Mouse (Mus musculus): ENCODE measurements around the gene Foxo4. TPM values are rescaled to one million over a fixed set of nuclear protein-coding genes. Genes with fewer than 3 reads are reported as not detected.

Foxo4 gene
- polyA plus RNA-seq, 1 experiment from 2014 or later: 2.9 TPM

DNA sequence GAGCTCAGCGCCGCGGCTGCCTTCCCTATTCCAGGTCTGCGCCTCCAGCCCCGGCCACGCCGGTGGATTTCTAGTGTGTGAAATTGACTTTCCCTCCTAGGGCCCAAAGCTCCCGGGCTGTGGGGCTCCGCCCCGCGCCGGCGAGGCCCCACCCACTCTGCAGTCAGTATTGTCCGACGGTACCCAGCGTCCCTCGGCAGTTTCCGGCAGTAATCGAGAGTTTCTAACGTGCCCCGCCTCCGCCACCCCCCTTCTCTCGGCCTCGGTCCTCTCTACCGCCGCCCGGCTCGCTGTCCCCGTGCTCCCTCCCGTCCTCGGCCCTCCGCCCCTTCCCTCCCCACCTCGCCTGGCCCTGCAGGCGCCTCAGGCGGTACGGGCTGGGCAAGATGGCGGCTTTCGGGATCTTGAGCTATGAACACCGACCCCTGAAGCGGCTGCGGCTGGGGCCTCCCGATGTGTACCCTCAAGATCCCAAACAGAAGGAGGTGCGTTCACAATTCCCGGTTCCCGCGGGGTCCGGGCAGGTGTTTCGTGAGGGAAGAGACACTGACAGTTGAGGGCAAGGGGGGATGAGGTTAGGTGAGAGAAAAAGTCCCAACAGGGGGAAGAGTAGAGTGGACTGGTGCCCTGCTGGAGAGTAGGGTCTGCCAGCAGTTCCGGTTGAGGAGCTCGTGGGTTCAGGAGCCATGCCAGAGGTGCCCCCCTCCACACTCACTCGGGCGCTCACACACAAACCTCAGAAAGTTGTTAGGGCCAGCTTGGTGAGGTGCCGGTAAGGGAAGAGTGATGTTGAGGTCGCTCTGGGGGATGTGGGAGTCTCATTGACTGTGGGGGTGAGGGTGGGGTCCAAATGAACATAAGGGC is 19.8 kb downstream of the Foxo4 start, which contains the start of gene Med12:
Med12 (plus strand) TSS at position 156 of the 864 bp plus-strand sequence.
- H3K9me3 ChIP-seq (ENCODE audit: low read length): no peaks in the 10 kb centered on the region
- peak; percentile 95 for DNase-seq (ENCODE audit: low spot score)
- peak within 1 kb of the TSS; percentile 58 for H3K4me3 ChIP-seq (ENCODE audit: low read depth, low read length)
- peak within 1 kb of the TSS; percentile 62 for H3K9ac ChIP-seq (replicated peaks; ENCODE audit: low read depth)
- H3K27me3 ChIP-seq (replicated peaks; ENCODE audit: insufficient read depth, low read length): no peaks in the 10 kb centered on the region
- no peak for TF ChIP-seq EP300 (IDR thresholded peaks at IDR 0.05)
- TF ChIP-seq CTCF (IDR thresholded peaks at IDR 0.05): peak; percentile 11; the same call in 1 of the 2 replicates
- H3K4me1 ChIP-seq (ENCODE audit: insufficient read depth, low read depth, low read length): no peaks in the 10 kb centered on the region
- H3K4me2 ChIP-seq (replicated peaks; ENCODE audit: low read depth, low read length): peak within 1 kb of the TSS; percentile 55
- WGBS: 12% methylated on average over 39 of the region's 54 CpGs
- peak; percentile 99 for ATAC-seq
- peak within 1 kb of the TSS; percentile 43; the same call in 1 of the 2 replicates for H3K27ac ChIP-seq (ENCODE audit: low read length)
- peaks cover 6% of the 10 kb centered on the region; the same call in 1 of the 2 replicates for H3K36me3 ChIP-seq (ENCODE audit: insufficient read depth, low read length)

DNA sequence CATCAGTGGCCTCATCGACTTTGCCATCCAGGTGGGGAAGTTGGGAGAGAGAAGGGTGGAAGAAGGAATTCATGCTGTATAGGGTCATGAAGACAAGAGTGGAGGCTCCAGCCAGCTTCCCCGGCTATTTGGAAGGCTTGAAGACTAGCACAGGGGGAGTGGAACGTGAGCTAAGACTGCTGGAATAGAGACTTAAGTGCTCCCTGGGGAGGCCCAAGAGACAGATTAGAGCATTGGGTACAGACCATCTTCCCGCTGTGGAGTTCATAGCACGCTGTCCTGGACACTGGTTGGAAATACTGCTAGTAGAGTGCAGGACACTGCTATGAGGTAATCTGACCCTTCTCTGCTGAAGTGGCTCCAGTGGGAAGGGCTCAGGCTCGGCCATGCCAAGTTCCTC is 28.5 kb downstream of the Foxo4 start:
- H3K27me3 ChIP-seq (replicated peaks; ENCODE audit: insufficient read depth, low read length): no peaks in the 10 kb centered on the region
- no peak overlapping the region for H3K4me3 ChIP-seq (ENCODE audit: low read depth, low read length)
- DNase-seq (ENCODE audit: low spot score) (no peak), ATAC-seq (no peak)
- H3K36me3 ChIP-seq (ENCODE audit: insufficient read depth, low read length): no peaks in the 10 kb centered on the region; the same call in 1 of the 2 replicates
- no peak for TF ChIP-seq CTCF (IDR thresholded peaks at IDR 0.05)
- TF ChIP-seq EP300 (IDR thresholded peaks at IDR 0.05): no peak
- H3K27ac ChIP-seq (ENCODE audit: low read length): no peak overlapping the region
- no peak overlapping the region for H3K4me2 ChIP-seq (replicated peaks; ENCODE audit: low read depth, low read length)
- no peak overlapping the region for H3K9ac ChIP-seq (replicated peaks; ENCODE audit: low read depth)
- no peaks in the 10 kb centered on the region for H3K4me1 ChIP-seq (ENCODE audit: insufficient read depth, low read depth, low read length)
- WGBS: 82% methylated on average over 6 of the region's 6 CpGs
- H3K9me3 ChIP-seq (ENCODE audit: low read length): no peaks in the 10 kb centered on the region

DNA sequence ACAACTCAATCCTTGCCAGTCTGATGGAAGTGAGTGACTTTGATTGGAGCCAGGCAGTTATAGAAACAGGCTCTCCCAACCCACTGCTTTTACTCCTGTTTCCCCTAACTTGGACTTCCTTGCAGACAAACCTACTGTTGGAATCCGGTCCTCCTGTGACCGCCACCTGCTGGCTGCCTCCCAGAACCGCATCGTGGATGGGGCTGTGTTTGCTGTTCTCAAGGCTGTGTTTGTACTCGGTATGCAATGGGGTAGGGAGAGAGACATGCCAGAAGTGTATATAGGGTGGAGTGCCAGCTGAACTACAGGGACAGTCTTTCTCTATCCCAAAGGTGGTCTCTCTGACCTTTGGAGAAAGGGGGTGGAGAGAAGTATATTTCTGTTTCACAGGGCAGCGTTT is 31.2 kb downstream of the Foxo4 start:
- Histone ChIP-seq H3K27me3 (replicated peaks; ENCODE audit: insufficient read depth, low read length) (no peaks in the 10 kb centered on the region), H3K9me3 (ENCODE audit: low read length) (no peaks in the 10 kb centered on the region), H3K4me3 (ENCODE audit: low read depth, low read length) (no peak overlapping the region), H3K4me1 (ENCODE audit: insufficient read depth, low read depth, low read length) (no peaks in the 10 kb centered on the region), H3K4me2 (replicated peaks; ENCODE audit: low read depth, low read length) (no peak overlapping the region), H3K36me3 (ENCODE audit: insufficient read depth, low read length) (peaks cover 4% of the 10 kb centered on the region), H3K9ac (replicated peaks; ENCODE audit: low read depth) (no peak overlapping the region), H3K27ac (ENCODE audit: low read length) (no peak overlapping the region)
- ATAC-seq (peak; percentile 50; the same call in 1 of the 2 replicates), DNase-seq (ENCODE audit: low spot score) (peak; percentile 36)
- 18% methylated on average over 5 of the region's 6 CpGs for WGBS
- TF ChIP-seq EP300 (IDR thresholded peaks at IDR 0.05) (no peak), CTCF (IDR thresholded peaks at IDR 0.05) (peak; percentile 83)

DNA sequence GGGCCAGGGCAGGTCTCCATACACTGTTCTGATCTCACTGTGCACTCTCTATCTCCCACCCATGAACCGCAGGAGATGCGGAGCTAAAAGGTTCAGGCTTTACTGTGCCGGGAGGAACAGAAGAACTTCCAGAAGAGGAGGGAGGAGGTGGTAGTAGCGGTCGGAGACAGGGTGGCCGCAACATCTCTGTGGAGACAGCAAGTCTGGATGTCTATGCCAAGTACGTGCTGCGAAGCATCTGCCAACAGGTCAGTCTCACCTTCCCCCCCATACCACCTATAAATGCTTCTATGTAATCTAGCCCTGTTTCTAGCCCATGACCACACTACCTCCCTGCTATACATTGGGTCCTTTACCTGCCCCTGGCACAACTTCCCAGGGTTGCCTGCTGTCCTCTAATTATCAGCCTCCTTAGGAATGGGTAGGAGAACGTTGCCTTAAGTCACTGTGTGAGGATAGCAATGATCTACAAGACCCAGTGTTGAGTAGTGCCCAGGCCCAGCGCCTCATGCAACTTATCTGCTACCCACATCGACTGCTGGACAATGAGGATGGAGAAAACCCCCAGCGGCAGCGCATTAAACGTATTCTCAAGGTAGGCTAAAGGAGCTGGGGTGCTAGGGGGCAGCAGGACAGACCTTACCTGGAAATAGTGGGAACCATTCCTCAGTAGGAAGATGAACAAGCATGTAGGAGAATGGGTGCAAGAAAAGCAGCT is 31.8 kb downstream of the Foxo4 start:
- Histone ChIP-seq H3K9ac (replicated peaks; ENCODE audit: low read depth) (no peak overlapping the region), H3K36me3 (ENCODE audit: insufficient read depth, low read length) (peaks cover 4% of the 10 kb centered on the region), H3K27ac (ENCODE audit: low read length) (no peak overlapping the region), H3K9me3 (ENCODE audit: low read length) (no peaks in the 10 kb centered on the region), H3K4me3 (ENCODE audit: low read depth, low read length) (no peak overlapping the region), H3K27me3 (replicated peaks; ENCODE audit: insufficient read depth, low read length) (no peaks in the 10 kb centered on the region), H3K4me2 (replicated peaks; ENCODE audit: low read depth, low read length) (no peak overlapping the region), H3K4me1 (ENCODE audit: insufficient read depth, low read depth, low read length) (no peaks in the 10 kb centered on the region)
- DNase-seq (ENCODE audit: low spot score) (no peak), ATAC-seq (no peak)
- TF ChIP-seq EP300 (IDR thresholded peaks at IDR 0.05) (no peak), CTCF (IDR thresholded peaks at IDR 0.05) (no peak)
- 91% methylated on average over 14 of the region's 14 CpGs for WGBS

DNA sequence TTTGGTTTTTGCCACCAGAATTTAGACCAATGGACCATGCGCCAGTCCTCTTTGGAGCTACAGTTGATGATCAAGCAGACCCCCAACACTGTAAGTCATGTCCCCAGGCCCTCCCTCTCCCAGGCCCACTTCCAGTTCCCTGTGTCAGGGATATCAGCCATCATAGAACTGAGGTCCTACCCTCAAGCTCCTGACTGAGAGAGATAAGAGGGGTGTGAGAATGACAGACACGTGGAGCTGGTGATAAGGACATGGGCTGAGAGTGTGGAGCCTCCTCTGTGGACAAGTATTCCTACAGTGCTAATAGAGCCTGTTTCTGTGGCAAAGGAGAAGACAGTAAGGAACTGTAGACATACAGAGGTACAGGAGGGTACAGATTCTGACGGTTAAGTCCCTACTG is 33.2 kb downstream of the Foxo4 start:
- Histone ChIP-seq H3K4me2 (replicated peaks; ENCODE audit: low read depth, low read length) (no peak overlapping the region), H3K4me3 (ENCODE audit: low read depth, low read length) (no peak overlapping the region), H3K36me3 (ENCODE audit: insufficient read depth, low read length) (peaks cover 4% of the 10 kb centered on the region), H3K9ac (replicated peaks; ENCODE audit: low read depth) (no peak overlapping the region), H3K27me3 (replicated peaks; ENCODE audit: insufficient read depth, low read length) (no peaks in the 10 kb centered on the region), H3K9me3 (ENCODE audit: low read length) (no peaks in the 10 kb centered on the region), H3K4me1 (ENCODE audit: insufficient read depth, low read depth, low read length) (no peaks in the 10 kb centered on the region), H3K27ac (ENCODE audit: low read length) (no peak overlapping the region)
- DNase-seq (ENCODE audit: low spot score) (no peak), ATAC-seq (no peak; the same call in 1 of the 2 replicates)
- 79% methylated on average over 3 of the region's 3 CpGs for WGBS
- no peak for TF ChIP-seq CTCF (IDR thresholded peaks at IDR 0.05)
- no peak for TF ChIP-seq EP300 (IDR thresholded peaks at IDR 0.05)

GRCm38 (mm10) chrX:101288432-101288831 is 34.1 kb downstream of the Foxo4 start:
- H3K4me2 ChIP-seq (replicated peaks; ENCODE audit: low read depth, low read length): no peak overlapping the region
- 90% methylated on average over 6 of the region's 6 CpGs for WGBS
- no peak overlapping the region for H3K4me3 ChIP-seq (ENCODE audit: low read depth, low read length)
- H3K27me3 ChIP-seq (replicated peaks; ENCODE audit: insufficient read depth, low read length): no peaks in the 10 kb centered on the region
- H3K27ac ChIP-seq (ENCODE audit: low read length): no peak overlapping the region
- H3K4me1 ChIP-seq (ENCODE audit: insufficient read depth, low read depth, low read length): no peaks in the 10 kb centered on the region
- DNase-seq (ENCODE audit: low spot score): no peak
- H3K36me3 ChIP-seq (ENCODE audit: insufficient read depth, low read length): peaks cover 4% of the 10 kb centered on the region
- no peak for TF ChIP-seq EP300 (IDR thresholded peaks at IDR 0.05)
- no peak for TF ChIP-seq CTCF (IDR thresholded peaks at IDR 0.05)
- ATAC-seq: no peak
- H3K9me3 ChIP-seq (ENCODE audit: low read length): no peaks in the 10 kb centered on the region
- no peak overlapping the region for H3K9ac ChIP-seq (replicated peaks; ENCODE audit: low read depth)

All from lung, postnatal 0 days (tissue).